Mouse (Mus musculus) A20 (cell line): ENCODE measurements around the gene Dmrta2.
A peak's percentile ranks its signal among the peaks of the same experiment; 100 is the strongest.

ENCODE experiments used
- DNase-seq: peaks from one replicate; pipeline ENCODE4 v3.0.0-alpha.2; 2011; ENCODE audit warnings: low read depth, low spot score

Gene Dmrta2

GRCm38 (mm10) chr4:109977148-109978067, at the start of gene Dmrta2:
Gene Dmrta2, plus strand, starts transcription at chr4:109978053.
- DNase-seq = peak; percentile 94

GRCm38 (mm10) chr4:109929058-109929457, 48.8 kb upstream of the Dmrta2 start:
- DNase-seq = no peak

GRCm38 (mm10) chr4:109930445-109930844, 47.4 kb upstream of the Dmrta2 start:
- peak; percentile 67 for DNase-seq

- no peak for DNase-seq
Measured at GRCm38 (mm10) chr4:109930935-109931334, 46.9 kb upstream of the Dmrta2 start.

- peak; percentile 46 for DNase-seq
Measured at GRCm38 (mm10) chr4:109936557-109936956, 41.3 kb upstream of the Dmrta2 start.

GRCm38 (mm10) chr4:109939291-109939690, 38.6 kb upstream of the Dmrta2 start:
- DNase-seq = no peak

GRCm38 (mm10) chr4:109945554-109945953, 32.3 kb upstream of the Dmrta2 start:
- DNase-seq = no peak

GRCm38 (mm10) chr4:109949307-109949706, 28.5 kb upstream of the Dmrta2 start:
- no peak for DNase-seq

GRCm38 (mm10) chr4:109953509-109953908, 24.3 kb upstream of the Dmrta2 start:
- no peak for DNase-seq

- DNase-seq = peak; percentile 35
Measured at GRCm38 (mm10) chr4:109960201-109960935, 17.5 kb upstream of the Dmrta2 start.

GRCm38 (mm10) chr4:109963570-109964279, 14.1 kb upstream of the Dmrta2 start:
- no peak for DNase-seq

- no peak for DNase-seq
Measured at GRCm38 (mm10) chr4:109969561-109969960, 8.3 kb upstream of the Dmrta2 start.

- DNase-seq = no peak
Measured at GRCm38 (mm10) chr4:109973991-109974654, 3.7 kb upstream of the Dmrta2 start.

GRCm38 (mm10) chr4:109974655-109975380, 3.0 kb upstream of the Dmrta2 start:
- no peak for DNase-seq

- no peak for DNase-seq
Measured at GRCm38 (mm10) chr4:109975381-109976240, 2.2 kb upstream of the Dmrta2 start.

- DNase-seq = no peak
Measured at GRCm38 (mm10) chr4:109976273-109977147, 1.3 kb upstream of the Dmrta2 start.

- peak; percentile 79 for DNase-seq
Measured at GRCm38 (mm10) chr4:109978068-109978857, 410 bp downstream of the Dmrta2 start.

- DNase-seq = no peak
Measured at GRCm38 (mm10) chr4:109978858-109979340, 1.0 kb downstream of the Dmrta2 start.
